Mouse (Mus musculus) adrenal gland, postnatal 14 days (tissue): ENCODE measurements at regions not wholly inside any gene's neighbourhood (a gene's known extent, or its start where the extent isn't known, plus 50 kb on each side); places are given as distances from the start of the nearest gene placed in this dataset.

Source experiments
- DNase-seq: peaks from one replicate; pipeline ENCODE4 v3.0.0; 2021; ENCODE audit warnings: mixed read lengths

DNA sequence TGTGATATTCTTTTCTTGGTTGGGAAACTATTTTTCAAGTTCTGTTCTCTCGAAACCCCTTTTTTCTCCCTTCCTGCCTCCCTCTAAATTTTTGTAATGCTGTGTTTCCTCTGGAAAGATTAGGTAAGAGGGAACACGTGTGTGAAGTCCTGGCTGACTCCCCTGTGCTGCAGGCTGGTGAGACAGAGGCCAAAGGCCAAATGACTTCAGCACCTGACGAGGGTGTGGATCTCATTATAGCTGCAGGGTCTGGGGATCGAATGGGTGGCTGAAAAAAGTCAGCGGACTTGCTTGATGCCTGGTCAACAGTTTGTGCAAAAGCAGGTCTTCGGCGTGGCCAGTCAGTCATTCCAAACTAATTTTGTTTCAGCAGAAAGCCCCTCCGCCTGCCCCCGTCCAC, 159.1 kb downstream of the En1 start:
- no peak for DNase-seq

DNA sequence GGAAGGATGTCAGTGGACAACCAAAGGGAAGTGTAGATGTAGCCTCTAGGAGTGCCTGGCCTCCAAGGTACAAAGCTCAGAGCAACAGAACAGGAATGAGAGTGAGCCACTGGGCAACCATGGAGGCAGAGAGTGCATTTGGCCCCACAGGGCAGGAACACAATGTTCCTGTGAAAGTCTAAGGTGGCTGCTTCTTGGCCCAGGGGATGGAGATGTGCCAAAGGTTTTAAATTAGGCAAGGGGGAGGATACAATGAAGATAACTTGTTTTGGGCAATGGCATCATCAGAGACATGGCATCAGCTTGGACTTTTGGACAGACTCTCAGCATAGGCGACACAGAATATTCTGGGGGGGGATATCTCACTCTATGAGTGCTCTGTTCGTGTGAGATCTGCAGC, 160.3 kb downstream of the En1 start:
- DNase-seq, result no peak

DNA sequence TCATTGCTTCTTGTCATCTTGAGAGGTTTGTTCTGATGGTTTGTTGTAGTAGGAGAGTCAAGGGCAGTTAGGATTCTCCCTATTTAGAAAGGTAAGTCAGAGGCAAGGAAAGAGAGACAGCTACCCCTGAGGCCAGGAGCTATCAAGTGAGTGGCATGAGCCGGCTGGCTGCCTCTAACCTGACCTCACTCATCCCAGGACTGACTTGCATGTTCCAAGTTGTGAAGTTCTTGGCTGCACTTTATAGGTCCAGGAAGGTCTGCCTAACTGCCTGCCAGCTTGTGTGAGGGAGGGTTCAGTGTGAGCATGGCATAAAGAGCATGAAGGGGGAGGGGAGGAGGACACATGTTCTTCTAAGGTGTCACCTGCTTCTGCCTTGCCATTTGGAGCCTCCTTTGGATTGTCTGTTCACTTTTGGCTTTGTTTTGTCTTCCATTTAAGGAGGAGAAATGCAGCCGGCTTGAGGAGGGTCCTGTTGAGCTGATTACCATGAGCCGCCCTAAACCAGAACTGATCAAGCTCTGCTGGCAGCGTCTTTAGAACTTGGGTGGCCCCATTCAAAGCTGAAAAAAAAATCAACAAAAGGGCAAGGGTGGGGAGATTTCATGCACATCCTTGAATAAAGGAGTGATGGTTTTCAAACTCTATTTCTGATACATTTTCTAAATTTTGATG, 160.8 kb downstream of the En1 start:
- no peak for DNase-seq

DNA sequence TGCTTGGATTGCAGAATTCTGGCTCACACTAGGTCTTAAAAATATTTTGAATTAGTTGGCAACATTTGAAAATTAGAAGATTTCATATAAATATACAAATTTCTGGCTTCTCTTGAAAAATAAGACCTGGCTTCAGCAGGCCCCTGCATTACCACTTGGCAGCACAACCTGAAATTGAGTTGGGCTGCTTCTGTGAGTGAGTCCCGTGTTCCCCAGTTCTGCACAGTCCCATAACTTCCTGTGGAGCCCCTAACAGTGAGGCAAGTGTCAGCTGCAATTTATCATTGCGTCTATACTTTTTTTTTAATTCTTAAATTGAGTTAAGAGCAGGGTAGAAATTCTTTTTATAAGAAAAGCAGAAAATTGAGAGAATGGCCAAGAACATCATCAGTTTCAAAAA, 164.8 kb downstream of the En1 start:
- no peak for DNase-seq

DNA sequence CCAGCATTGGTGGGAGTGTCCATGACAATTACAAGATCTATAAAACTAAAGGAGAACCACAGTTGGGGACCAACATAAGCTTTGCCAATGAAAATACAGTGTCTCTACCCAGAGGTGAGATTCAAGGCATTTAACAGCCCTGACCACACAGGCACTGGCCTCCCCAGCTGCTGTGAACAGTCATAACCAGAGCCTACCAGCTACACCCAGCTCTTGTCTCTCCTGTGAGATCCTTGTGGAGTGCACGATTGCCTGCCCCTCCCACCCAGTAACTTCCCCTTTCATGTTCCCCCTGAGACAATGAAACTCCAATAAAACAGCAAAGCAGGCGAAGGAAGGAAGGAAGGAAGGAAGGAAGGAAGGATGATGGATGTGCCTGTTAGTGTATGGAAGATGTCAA, 169.1 kb downstream of the En1 start:
- DNase-seq, result no peak

DNA sequence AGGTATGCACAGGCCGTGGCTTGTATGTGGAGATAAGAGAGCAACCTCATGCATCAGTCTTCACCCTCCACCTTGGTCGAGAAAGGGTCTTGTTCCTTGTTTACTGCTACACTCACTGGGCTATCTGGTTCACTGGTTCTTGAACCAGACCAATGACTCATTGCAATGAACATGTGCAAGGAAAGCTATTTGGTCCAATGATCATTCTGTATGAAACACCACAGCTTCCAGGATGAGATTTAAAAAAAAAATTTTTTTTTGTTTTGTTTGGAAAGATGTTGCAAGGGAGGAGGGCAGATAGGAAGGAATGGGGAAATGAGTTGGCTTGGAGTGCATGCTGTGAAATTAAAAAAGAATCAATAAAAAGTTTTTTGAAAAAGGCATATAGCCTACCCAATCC, 174.7 kb downstream of the En1 start:
- DNase-seq, result no peak

DNA sequence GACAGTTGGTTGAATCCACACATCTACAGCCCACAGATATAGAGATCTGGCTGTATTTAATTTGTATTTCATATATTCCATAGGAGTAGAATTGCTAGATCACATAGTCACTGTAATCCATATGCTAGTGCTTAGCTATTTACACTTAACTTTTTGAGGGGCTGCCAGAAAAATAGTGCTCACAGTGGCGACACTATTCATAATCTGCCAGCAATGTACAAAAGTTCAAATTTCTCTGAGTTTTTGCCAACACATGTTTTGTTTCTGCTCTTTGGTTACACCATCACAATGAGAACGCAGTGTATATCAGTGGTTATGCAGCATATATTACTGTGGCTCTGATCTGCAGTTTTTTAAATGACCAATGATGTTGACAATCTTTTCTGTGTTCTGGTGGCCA, 175.2 kb downstream of the En1 start:
- no peak for DNase-seq

DNA sequence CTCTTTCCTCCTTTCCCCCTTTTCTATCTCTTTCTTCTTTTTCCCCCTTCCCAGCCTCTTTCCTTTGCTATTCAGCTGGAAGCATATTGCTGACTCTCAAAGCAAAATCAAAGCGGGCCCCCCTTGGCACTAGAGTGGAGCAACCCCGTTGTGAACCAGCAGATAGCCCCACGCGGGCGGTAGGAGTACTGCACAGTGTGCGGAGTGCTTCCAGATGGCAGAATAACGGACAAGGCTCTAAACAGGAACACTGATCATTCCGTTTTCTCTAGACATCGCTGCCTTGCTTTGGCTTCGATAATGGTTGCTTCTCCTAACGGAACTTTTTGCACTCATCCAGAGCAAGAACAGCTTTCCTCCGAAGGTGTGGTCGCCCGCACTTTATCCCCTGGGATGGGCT, 193.0 kb downstream of the En1 start:
- peak; percentile 6 for DNase-seq

DNA sequence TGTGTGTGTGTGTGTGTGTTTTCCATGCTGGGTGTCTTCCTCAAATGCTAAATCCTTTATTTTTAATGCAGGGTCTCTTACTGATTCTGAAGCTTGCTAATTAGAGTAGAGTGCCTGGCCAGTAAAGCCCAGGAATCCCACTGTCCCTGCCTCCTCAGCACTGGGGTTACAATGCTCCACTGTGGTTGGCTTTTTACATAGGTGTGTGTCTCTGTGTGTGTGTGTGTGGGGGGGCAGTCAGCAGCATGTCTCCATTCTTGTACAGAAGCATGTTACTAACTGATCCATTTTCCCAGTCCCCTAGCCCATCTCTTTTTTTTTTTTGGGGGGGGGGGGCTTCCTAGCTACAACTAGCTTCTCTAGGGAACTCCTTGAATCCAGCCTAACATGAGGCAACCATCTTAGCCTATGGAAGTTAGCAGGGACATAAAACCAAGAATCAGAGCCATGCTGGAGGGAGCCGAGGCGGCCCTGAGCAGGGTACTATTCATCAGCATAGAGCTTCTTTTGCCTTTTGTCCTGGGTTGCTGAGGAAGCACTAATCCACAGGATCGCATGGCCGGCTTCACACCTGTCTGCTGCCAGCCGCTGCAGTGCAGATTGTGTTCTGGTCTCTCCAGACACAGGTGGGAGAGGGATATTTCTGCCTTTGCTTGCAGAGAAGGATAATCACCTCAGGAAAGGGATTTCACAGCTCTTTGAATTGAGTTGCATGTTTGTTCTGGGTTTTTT, 199.2 kb downstream of the En1 start:
- DNase-seq, result no peak

DNA sequence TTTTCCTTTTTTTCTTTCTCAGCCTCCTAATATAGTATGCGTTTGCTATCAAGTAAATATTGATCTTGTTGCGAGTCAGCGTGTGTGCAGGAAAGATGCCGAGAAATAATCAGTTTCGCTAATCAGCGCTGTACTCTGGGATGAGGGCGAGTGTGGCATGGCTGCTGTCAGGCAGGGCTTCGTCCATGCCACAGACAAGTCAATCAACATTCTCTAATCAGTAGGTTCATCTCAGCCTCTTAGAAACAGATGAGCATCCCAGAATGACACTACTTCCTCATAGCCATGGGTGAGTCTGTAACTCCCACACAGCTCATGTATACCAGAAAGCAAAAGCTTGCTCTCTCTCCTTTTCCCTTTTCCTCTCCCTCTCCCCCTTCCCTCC, 199.8 kb downstream of the En1 start:
- DNase-seq, result no peak

DNA sequence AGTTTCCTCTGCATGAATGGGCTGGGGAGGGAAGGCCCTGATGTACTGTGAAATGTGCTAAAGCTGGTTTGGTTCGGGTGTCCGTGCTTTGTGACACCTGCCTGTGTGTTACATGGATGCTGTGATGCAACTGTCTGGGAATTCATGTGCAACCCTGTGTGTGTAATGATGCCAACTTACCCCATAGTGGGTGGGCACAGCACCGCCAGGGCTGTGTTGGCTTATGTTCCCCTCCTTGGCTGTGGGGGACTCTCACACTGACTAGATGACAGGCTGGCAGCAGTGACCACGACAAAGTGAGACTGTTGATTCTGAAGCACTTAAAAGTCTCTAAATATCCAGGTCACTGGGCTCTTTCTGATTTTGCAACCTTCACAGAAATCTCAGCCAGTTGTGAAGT, 212.2 kb downstream of the En1 start:
- DNase-seq, result peak; percentile 12

DNA sequence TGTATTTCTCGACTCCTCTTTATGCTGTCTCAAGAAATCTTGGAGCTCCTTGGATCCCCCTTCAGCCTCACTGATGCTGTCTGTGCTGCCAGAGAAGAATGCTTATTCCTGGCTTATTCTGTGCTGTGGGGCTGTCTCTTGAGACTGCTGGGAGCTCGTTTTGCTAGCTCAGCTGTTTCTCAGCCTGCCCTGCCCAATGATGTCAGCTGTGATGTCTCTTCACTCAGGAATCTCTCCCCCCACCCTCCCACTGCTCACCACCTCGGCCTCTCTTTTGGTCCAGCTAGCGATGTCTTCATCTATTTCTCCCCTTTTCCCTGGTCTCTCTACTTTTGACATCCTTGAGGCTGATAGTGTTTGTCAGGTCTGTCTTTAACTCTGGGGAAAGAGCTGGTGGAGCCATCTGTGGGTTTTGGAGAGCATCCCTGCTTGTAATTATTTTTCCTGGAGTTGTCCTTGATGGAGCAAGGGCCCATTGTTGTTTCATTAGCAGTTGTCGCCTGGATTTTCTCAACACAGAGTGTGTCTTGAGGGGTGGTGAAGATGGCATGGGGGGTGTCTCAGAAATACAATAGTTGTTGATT, 214.1 kb downstream of the En1 start:
- DNase-seq, result no peak

DNA sequence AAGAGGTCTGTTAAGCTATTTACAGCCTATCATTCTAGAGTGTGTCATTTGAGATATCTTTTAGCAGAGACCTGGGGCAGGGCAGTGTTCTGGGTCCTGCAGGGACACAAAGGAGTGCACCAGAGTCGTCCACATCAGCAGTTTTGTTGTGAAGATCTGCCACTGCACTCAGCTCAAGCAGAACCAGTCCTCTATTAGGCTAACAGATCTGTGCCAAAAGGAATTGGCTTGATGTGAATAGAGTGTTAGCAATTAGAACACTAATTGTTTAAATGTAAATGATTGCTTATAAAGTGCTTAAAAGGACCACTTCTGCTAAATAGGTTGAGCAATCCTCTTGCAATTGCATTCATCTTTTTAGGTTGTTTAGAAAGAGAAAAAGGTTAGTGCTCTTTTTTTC, 215.3 kb downstream of the En1 start:
- no peak for DNase-seq

DNA sequence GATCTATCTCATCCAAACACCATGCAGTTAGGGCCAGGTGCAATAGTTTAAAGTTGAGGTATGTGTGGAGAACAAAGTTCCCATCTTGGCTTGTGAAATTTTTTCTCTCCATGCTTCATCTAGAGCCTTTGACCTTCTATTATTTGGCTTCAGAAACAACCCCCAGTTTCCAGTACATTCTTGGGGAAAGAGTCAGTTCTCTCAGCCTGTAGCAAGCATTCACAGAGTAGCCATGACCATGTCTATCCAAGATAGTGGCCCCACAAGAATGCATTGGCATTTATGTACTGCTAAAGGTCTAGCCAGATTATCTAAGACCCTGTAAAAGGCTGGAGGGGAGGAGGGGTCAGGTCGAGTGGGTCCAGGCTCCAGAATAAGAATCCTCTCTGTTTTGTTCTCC, 229.8 kb downstream of the En1 start:
- no peak for DNase-seq

DNA sequence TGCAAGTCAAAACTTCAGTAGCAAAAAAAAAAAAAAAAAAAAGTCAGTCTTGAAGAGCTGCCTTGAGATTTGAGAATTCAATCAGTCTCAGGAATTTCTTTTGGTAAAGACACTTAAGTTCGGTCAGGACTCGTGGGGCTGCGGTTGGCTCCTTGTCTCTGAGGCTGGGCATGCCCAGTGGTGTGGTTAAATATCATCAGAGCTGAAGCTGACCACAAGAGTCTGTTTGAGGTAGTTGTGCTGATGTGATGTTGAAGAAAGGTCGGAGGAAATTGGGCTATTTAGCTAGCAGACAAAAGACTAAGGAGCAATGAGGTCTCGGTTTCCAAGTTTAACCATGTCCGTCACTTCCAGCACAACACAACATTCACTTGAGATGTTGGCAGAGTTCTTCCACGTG, 240.4 kb downstream of the En1 start:
- DNase-seq, result no peak

DNA sequence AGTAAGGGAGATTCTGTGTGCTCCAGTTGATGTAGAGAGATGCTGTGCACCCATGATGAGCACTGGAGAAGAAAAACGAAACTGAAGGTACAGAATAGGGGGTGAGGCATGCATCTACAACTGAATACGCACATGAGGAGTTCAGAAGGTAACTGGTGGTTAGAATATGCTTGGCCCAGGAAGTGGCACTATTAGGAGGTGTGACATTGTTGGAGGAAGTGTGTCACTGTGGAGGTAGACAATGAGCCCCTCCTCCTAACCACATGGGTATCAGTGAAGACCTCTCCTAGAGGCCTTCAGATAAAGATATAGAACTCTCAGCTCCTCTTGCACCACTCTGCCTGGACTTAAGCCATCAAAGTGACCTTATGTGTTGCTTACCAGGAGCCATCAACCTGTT, 243.9 kb downstream of the En1 start:
- no peak for DNase-seq

DNA sequence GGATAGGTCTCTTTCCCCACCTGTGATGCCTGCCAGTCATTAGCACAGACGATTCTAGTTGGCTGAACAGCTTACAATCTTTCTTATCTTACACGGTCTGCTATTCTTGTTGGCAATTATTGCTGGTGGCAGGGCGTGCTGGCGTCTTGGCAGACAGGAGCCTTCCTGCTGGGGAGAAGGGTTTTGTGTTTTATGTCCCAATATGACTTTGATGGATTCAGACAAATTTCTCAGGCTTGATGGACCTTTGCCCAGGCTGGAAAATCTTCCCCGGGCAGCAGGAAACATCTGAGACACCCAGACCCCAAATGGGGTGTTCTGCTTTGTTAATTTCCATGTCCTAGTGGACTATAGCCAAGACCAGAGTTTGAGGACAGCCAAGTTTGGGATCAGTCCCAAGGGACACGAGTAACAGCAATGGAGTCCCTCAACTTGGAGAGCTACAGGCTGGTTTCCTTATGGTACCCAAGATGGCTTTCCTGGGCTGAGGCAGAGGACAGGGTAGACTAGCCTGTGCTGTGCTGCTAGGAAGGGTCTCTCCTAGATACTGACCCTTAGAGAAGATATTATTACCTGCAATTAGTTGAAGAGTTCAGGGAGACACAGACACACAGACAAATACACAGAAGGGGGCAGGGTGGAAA, 249.8 kb downstream of the En1 start:
- DNase-seq, result no peak

DNA sequence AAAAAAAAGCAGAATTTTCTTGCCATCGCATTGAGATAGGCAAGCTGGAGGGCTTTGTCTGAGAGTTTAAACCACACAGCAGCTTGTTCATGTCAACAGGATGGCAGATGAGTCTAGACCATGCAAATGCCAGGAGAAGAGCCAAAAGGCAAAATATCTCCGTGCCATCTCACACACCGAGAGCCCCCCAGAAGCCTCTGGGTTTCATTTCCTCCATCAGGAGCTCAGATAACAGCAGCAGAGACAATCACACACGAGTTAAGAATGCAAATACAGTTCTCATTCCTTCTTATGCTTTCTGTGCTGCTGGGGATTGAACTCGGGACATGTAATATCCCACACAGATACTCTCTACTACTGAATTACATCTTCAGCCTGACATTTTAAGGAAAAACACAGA, 255.3 kb downstream of the En1 start:
- DNase-seq, result no peak

DNA sequence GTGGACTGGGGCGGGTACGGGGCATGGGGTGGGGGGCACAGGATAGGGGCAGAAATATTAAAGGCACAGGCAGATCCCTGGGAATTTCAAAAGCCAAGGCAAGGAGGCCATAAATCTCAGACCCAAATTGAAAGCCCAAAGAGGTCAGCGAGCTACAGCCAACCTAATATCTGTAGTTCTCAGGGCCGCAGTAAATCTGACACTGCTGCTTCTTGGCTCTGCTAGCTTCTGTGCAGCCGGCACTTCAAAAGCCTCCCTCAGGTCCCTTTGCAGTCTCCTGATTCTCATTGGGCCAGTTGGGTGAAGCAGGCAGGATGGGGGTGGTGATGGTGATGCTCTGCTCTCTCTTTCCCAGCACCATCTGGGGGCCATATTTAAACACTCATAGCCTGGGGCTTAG, 257.3 kb downstream of the En1 start:
- peak; percentile 58 for DNase-seq

DNA sequence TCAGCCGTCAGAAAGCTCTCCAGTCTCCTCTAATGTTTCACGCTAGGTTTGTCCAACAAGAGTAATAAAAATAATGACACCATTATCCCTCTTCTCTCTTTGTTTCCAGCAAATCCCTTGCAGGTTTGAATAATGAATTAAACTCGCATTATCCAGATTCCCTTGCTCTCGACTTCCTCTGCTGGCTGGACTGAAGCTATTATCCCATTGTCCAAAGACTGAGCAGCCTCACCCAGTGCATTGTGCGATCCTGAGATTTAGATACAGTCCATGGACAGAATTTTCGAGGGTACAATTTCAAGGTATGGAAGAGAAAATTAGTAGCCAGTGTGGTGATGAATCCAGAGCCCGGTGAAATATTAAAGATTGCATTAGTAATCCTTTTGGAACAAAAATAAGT, 270.3 kb downstream of the En1 start:
- no peak for DNase-seq

DNA sequence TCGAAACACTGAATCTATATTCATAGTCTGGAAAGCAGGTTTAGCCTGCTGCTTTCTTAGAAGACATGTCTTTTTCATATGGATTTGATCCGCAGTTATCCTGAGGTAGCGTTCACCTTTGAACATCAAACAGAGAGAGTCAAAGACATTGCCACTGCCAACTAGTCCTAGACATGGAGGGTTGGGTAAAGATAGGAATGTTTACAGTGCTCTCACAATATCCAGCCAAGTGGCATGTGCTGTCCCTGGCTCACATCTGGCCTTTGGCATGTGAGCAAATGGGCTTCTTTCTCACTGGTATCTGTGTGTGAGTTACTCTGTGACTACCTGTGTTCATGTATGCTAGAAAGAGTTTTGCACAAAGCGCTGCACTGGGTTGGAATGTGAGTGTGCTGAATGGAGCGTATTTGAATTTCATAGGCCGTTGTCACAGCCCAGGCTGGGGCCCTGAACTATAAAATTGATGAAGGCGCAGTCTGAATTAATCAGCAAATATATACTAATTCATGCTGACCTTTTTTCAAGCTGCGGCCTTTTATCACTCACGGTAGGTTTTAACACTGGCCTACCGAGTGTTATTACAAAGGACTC, 280.8 kb downstream of the En1 start:
- DNase-seq, result no peak

DNA sequence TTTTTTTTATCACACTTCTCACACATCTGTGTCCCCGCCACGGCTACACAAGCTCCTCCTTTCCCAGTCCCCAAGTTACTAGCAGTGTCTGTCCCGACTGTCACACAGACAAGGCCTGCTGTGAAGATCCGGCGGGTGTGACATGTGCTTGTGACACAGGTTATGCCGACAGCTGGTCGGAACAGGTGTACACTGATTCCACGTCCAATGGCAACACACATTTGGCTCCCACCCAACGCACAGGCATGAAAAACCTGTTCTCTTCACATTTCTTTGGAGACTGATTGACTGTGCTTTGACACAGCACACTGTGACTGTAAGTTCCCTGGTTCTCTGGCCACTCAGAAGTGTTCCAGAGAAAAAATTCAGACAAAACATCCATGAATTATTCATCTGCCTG, 281.4 kb downstream of the En1 start:
- DNase-seq, result no peak

DNA sequence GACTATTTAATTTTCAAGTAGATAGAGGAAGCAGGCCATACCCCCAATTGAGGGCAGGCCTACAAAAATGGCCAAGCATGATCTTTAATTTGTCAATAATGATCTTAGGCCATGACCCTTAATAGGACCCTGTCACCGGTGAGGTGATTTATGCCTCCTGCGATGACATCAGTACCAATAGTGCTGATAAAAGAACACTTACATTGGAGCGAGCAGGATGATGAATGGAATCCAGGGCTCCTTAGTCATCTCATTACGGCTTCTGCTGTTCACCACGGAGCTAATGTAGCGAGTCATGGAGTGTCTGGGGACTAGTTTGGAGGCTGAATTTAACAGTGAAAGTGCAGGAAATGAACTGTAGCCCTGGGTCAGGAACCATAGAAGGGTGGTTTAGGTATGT, 308.6 kb downstream of the En1 start:
- DNase-seq, result peak; percentile 39
